Mouse (Mus musculus) right cerebral cortex, postnatal 36 days (tissue): ENCODE data around the gene Banp.

ENCODE experiments used
- DNase-seq, 2 experiments: peaks; one replicate each; pipeline ENCODE4 v3.0.0; 2022; ENCODE audit warnings: low spot score in 2 of 2, mixed read lengths in 1 of 2

Gene Banp

DNA sequence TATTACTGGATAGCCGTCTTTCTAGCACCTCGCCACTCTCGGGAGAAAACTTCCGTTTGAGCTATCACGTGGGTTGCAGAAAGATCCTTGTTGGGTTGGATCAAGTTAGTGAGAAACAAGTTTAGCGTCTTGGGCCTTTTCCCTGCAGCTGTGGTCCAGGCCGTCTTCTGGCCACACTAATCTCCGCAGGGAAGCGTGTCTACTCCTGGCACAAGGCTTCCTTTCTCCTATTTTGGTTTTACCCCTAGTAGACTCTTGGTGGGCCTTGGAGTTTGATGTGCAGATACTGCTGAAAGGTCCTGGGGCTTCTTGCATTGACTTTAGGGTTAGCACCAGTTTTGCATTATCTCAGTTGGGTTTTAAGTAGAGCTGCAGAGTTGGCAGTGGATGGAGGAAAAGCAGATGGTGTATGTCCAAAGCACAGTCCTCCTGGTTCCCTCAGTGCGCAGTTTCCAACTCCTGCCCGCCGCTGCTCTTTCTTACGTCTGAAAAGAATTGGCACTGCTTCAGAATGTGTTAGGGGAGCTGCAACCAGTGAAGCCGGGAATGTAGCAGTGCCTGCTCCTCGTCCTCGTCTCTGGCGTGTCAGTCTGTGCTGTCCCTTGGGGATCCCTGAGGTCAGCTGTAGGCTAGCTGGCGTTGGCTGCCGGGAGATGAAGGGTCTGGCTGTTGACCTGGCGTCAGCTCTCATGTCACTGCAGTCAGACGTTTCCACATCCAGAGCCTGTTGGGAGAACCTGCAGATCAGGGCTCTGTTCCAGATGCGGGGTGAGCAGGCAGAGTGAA, 68.7 kb downstream of the Banp start:
- peak in 1 of 2 experiments; percentile 60 for DNase-seq

DNA sequence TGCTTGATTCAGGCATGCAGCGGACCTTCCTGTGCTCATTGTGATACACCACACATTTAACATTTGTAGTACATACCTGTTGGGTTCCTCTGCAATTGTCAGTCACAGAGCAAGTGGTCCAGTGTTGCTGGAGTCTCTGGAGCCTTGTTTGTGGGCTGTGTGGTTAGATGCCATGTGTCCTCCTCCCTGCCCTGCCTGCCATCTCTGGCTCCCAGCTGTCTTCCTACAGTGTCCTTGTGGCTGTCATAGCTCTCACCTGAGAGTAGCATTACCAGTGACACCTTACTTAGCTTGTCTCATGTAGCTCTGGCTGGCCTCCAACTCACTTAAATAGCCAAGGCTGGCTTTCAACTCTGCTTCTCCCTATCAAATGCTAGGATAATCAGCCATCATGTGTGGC, 69.6 kb downstream of the Banp start:
- no peak for DNase-seq

DNA sequence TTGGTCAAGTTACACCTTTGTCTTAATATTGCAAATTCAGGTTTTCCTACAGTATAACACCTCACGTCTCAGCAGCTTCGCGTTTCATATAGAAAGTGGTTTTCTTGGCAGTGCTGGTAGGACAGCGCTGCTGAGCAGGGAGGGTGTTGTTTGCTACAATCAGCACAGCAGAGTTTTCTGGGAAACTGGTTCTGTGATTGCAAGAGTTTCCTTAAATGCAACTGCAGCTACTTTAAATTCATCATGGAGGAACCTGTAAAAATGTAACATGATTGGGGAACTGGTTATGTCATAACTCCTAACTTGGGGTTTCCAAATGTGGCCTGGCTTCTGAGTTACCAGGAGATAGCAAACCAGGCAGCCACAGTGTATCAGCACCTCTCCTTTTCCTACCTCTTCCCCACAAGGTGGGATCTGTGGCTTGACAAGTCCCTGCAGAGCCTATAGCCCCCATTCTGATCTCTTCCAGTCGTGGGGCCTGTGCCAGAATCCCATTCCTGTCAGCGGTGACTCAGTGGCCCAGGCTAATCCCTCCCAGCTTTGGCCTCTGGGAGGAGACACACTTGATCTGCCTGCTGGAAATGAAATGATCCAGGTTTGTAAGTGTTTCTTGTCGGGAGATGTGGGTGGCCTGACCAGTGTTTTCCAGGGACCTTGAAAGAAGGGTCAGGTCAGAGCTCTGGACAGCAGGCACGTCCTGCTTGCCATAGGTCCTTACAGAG, 70.7 kb downstream of the Banp start:
- no peak for DNase-seq

DNA sequence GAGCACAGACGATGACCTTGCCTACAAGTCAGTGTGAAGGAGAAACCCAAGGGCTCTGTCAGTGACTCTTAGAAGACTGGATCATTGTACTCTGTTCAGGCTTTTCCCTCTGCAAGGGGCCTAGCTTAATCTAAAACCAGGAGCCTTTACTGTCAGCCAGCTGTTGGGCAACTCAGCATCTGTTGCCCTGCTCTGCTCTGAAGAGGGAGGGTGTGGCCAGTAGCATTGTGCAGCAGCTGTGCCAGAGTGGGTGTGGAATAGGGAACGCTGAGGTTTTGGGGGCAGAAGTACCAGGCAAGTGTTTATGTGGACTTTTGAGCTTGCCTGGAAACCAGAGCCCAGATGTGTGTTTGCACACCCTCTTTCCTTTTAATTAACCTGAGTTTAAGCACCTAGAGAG, 72.2 kb downstream of the Banp start:
- no peak for DNase-seq

DNA sequence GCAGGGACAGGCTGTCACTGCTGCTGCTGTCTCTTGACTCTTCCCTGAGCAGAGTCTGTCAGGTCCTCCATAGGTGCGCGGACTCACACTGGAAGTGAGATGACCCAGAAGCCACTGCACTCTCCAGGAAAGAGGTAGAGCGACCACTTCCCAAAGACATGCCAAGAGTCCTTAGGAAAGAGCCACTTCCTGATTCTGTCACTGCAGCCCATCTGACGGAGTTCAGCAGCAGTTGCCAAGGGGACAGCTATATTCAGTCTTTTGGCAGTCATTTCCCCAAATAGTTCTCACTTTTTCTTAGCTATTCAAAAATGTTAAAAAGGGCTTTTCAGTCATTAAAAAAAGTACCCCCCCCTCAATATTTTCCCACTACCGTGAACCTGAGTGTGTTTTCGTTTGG, 72.7 kb downstream of the Banp start:
- no peak for DNase-seq

DNA sequence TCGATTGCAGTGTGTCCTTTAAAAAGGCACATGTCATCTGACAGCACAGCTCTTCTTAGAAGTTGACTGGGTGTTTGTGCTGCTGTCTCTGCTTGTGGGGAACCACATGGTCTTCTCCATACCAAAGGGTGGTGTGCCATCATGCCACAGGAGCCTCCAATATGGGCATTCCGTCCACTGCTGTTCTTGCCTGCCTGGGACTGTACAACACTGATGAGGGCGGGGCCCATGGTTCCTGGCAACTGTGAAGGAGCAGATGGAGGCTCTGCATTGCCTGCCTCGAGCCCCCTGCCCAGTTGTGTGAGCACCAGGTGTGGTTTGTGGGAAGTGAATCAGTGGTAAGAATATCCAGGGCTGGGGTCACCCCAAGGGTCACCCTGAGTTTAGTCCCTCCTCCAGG, 73.2 kb downstream of the Banp start:
- no peak for DNase-seq

DNA sequence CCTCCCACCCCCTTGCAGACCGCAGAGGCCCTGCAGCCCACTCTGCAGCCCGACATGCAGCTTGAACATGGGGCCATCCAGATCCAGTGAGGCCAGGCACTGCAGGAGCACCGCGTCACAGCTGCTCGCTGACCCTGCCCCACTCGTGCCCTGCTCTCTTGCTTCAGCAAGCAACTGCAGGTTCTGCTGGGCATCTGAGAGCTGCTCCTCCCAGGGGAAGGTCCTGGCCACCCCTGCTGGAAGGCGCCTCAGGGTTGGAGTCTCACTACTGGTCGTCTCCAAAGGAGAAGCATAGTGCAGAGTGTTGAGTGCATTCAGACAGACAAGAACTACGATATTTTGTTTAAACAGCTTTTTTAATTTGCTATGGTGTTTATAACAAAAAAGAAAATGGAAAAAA, 76.0 kb downstream of the Banp start:
- DNase-seq = no peak

DNA sequence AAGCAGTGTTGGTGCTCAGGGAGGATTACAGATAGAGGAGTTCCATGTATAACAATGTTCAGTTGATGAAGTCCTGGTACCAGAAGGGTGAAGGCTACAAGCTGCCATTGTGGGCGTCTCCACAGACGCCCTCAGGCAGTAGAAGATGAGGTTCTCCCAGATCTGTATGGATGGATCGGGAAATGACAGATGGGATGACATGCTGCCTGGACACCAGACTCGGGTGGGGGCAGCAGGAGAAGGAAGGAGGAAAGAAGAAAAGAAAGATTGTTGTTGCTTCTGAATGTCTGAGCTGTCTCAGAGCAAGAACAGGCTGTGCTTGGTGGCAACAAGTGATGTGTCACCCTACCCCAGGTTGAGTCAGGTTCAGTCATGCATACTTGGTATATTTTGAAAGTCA, 78.6 kb downstream of the Banp start:
- no peak for DNase-seq

DNA sequence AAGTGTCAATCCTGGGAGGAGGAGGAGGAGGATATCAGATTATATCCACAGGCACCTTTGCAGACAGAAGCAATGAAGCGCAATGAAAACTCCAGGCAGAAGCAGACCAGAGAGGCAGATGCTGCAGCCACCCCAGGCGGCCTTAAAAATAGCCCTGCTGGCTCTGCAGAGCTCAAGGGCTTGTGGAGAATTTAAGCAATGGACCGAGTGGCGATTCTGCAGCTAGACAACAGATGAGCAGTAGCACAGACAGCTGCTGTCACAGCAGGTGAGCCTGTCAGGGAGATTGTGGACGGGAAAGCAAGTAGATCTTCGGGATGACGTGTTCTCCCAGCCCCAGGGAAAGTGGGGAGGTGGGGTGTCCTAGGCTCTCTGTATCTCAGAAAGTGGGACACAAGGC, 81.4 kb downstream of the Banp start:
- DNase-seq = no peak

DNA sequence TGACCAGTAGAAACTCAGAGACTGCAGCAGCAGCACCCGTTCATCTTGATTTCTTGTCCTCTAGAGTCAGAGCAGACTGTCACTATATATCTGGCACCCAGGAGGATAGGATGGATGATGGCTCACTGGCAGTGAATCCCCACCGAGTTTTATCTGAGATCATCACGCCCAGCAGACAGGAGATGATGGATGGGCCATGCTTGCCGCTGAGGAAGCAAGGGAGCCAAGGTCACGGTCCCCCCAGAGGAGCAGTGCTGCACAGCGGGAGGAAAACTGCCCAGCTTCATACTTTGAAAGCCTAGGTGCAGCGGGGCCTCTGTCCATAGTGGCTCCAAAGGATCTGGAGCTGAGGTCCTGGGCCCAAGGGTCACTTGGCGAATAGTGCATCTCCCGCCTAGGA, 83.2 kb downstream of the Banp start:
- no peak for DNase-seq

DNA sequence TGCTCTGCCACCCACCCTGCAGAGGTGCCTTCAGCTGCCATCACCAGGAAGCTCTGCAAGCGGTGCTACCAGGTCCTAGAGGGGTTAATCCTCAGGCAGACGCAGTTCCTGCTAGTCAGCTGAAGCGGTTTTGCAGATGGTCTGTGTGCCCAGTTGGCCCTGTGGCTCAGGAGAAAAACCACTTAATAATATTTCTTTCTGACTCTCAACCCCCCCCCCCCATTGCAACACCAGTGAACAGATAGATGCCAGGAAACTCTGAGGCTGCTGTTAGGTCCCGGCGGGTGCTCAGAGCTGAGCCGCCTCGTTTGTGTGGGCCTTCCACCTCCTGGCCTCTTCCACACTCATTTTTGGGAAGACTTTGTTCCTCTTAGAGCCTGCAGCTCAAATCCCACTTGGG, 86.0 kb downstream of the Banp start:
- DNase-seq = no peak

DNA sequence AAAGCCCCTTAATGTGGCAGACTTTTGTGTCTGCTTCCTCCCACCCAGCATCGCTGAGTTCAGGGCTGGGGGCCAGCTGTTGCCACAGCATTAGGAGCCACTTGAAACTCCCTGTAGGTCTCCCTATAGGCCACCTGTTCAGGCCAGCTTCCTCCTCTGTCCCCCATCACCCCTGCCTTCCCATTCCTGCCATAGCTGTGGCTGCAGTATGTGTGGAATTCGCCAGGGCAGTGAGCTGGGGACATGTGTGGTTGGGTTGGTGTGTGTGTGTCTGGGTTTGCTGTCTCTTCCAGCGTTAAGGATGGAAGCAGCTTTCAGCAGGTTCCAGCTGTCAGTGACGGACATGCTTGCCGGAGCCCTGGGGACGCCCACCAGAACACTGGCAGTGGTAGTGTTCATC, 86.8 kb downstream of the Banp start:
- no peak for DNase-seq

DNA sequence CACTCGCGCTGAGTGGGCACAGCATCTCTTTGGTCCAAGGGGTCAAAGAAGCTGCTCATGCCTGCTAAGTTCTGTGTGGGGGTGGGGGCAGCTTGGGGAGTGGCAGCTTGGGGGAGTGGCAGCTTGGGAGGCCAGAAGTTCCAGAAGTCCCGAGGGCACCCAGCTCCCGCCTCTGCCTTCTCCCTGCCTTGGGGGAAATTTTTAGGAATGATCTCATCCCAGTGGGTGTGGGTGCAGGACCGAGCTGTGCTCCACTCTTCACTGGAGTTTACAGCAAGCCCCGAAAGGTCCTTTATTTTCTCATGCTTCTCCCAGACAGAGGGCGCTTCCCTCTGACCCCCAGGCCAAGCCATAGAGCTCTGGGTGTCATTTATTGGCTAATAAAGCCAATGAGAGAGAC, 87.7 kb downstream of the Banp start:
- no peak for DNase-seq

DNA sequence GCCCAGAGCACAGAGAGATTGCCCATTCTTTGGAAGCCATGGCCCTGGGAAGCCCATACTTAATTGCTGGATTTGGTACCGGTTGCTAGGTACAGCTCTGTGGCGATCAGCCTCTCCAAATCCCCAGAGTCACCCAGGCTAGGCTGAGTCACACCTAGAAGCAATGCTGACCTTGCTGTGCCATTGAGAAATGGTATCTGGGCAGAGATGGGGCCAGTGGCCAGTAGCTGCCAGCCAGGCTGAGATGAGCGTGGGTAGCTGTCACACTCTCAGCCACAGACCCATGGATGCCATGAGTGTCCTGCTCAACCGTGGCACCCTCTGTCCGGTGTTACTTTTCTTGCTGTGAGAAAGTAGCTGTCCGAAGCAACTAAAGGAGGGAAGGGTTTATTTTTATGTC, 88.5 kb downstream of the Banp start:
- no peak for DNase-seq

DNA sequence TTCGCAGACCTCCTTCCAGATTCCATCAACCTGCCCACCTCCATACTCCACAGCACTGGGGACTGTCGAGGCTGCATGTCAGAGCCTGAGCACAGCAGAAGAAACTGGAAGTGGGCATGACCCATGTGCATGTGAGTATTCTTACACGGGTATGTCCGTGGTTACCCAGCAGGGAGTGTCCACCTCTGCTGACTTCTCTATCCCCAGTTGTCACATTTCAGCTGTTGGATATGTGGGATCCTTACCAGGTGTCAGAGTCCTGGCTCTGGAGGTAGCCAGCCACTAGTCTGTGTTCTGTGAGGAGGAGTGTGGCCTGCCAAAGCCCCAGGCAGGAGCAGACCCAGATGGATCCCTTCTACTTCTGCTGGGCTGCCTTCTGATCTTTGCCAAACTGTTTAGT, 89.9 kb downstream of the Banp start:
- DNase-seq = no peak

DNA sequence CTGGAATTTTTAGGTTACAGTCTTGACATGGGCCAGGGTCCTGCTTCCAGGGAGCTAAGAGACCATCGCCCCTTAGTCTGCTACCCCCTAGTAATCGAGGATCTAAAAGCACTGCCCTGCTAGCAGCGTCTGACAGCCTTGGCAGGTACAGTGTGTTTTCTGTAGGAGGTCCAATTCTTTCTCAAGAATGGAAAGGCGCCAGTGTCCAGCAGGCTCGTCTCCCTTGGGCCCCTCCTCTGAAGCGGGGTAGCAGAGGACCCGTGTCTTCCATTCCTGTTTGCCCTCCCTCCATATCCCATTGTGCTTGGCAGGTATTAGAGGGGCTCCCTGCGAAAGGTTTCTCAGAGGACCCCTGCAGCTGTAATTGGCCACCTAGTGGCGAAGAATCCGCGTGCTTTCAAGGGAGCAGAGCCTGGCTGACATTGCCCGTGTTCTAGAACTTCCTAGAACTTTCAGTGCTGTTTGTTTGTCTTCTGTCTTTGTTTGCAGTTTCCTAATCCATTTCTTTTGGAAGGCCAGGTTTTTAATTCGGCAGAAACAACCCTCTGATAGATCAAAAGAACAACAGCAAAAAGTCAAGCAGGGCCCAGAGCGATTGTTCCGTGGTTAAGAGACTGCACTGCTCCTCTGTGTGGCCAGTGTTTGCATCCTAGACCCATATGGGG, 97.8 kb downstream of the Banp start:
- DNase-seq = no peak

DNA sequence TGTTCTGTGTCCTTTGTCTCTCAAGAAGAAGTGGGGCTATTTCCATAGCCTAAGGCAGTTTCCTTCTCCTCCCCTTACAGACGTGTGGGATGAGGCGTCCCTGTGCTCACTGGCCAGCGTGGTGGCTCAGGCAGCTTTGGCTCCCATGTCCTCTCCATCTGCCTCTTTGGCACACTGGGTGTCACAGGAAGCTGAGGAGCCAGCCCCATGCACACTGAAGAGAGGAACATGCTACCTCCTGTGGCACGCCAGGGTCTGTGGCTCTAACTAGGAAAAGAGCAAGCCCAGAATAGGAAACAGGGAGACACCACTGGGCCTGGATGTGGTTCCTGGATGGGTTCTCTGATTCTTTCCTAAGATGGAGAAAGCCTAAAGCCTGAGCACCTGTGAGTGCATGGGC, 99.7 kb downstream of the Banp start:
- no peak for DNase-seq

DNA sequence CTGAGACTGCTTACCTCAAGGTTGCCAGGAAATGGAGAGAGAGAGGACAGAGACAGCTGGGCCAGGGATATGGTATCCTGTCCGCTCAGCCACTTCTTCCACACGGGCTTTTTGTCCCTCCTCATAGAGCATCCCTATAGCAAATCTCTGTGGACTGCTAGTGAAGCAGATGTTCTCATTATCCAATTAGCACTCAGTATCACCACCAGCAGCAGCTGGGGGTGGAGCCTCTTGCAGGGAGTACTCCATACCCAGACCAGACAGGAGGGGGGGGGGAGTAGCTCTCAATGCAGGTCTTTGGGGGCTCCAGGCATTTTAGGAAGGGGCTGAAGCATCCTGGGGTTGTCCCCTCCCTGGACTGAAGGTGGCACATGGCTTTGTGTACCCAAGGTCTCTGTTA, 100.4 kb downstream of the Banp start:
- no peak for DNase-seq

DNA sequence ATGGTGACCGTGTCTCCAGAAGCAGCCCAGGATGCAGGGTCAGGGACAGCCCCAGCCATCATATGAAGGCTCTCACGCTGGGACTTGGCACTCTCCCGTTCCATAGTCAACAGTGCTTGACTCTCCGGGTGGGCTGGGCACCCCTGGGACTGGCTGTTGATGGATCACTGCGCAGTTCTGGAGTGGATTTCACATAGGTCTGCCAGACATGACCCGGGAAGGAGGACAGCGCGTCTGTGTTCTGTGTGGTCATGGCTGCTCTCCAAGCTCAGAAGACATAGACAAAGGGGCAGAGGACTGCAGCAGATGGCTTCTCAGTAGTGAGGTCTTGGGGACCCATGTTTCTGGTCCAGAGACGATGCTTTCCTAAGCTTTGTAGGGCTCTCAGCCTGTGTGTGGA, 101.1 kb downstream of the Banp start:
- DNase-seq = no peak

DNA sequence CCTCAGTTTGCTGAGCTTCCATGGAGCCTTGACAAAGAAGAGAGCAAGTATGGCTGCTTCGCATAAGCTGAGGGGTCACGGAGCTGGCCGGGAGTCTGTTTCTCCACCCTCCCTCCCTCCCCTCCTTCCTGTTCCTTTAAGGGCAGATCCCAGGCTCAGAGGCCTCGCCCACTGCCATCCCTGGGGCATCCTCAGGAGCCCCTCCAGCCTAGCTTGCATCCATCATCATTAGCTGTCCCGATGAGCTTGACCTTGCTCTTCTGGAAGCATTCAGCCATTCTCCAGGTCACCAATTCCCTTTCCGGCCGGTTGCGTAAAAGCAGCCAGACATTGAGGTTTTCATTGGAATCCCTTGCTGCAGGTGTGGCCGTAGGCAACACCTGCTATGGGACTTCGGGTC, 105.8 kb downstream of the Banp start:
- no peak for DNase-seq

DNA sequence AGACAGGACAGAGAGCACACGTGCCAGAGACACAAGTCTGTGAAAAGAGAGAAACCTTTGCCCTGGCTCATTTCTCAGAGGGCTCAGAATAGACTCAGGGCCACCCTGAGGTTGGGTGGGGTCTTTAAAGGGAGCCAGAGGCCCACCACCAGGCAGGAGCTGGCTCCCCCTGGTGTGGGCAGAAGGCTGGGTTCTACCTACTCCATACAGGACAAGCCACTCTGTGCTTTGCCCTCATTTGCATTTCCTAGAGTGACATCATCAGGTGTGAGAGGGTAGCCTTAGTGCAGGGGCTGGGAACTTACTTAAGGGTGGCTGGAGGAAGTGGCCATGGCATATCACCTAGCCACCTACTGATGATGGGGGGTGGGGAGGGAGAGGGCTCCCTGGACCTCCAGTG, 106.6 kb downstream of the Banp start:
- no peak for DNase-seq

DNA sequence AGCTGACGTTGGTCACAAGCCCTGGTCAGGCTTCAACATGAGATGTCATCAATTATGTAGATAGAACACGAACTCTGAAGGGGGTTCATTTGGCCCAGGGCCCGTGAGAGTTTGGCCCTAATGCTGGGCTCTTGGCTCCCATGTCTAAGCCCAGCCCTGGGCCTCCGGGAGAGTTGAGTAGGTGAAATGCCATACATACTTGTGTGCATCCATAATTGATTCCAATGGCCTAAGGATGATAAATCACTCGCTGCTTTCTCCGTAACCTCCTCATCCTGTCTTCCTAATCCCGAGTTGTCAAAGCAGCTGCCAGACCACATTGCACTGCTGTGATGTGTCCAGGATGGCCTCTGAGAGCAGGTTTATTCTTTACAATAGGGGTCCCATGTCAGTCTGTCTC, 107.3 kb downstream of the Banp start:
- no peak for DNase-seq

DNA sequence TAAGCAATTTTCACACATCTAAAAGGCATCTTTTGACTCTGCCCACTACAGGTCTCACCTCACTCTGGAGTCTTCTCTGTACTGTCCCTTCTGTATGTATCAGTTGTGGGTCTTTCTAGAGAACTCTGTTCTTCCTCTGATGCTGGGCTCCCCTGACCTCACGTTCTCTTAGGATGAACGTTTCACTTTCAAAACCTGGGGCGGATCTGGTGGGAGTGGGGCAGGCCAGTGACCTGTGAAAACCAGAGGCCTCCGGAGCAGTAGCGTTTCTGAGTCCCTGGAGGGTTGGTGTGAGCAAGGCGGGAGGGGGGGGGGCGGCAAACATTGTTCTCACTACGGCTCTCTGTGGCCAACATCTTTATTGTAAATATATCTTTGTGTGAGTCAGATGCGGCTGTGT, 109.0 kb downstream of the Banp start:
- no peak for DNase-seq
